ENCODE assay signal across 8 mouse cellular contexts in the genomic region with DNA sequence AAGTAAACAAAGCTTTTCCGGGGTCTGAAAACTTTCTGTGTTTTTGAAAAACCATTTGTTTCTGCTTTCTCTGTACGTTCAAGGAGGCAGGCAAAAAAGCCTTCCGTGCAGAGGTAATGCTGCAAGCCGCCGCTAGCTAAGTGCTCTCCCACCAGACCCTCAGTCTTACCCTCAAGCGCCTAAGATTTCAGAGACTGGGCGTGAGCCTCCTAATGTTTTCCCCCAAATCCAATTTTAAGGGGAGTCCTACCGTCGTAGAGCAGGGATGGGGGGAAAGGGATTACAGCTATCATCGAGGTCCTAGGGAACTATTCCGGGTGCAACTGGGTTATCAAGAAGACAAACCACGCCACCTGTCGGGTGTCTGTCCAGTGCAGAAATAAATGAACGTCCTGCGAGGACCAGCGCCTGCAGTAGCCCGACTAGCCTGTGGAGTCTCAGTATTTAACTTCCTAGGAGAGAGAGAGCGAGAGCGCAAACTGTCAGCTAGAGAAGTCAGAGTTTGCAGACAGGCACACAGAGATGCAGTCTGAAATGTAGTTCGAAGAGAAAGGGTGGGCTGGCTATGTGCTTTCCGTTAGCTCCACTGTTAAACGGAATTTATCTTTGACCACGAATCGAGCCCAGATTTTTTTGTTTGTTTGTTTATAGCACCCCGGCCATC. TPM values are rescaled to one million over a fixed set of nuclear protein-coding genes. Genes with fewer than 3 reads are reported as not detected.
DNase-seq lines count a peak whose midpoint lies in the region; ATAC-seq and TF ChIP-seq lines count a peak whose summit lies in the region.

No protein-coding gene starts in this region.

- peak overlapping the region; percentile 43 for H3K4me3 ChIP-seq in hindbrain, embryonic 14.5 days (replicated peaks; ENCODE audit: low read length)
- peak overlapping the region; percentile 92 for H3K4me3 ChIP-seq in megakaryocyte, embryonic 14.5 days (replicated peaks)

- POLR2A ChIA-PET in Patski (lab: Charles Lee), result interaction anchor here (0.6 to 0.7 kb wide), 2 partner anchors 104 to 165 kb away, joined by 3 read pairs; no protein-coding TSS in a partner anchor

- CTCF ChIA-PET in Patski (lab: Charles Lee), result interaction anchor here (0.6 to 4.5 kb wide), 45 partner anchors 8 to 827 kb away, joined by 3 to 36 read pairs (median 4); partner anchors contain the start of gene Lemd3

- DNase-seq in Patski (ENCODE audit: low read depth, low spot score), result peak; percentile 74
- DNase-seq in cerebellum, adult 9-10 months, result peak; percentile 71
- DNase-seq in frontal cortex, postnatal 25 days (ENCODE audit: low spot score in 2 of 2), result peak; percentile 18 to 22
- peak; percentile 64 for DNase-seq in hindbrain, embryonic 14.5 days (ENCODE audit: low spot score)
- peak; percentile 7 for DNase-seq in left cerebral cortex, adult 8-10 months (ENCODE audit: low spot score in 2 of 2)
- peak; percentile 43 to 62 for DNase-seq in right cerebral cortex, adult 2 months (ENCODE audit: low spot score in 2 of 2)
- peak; percentile 54 to 71 for DNase-seq in urinary bladder, postnatal 36 days (ENCODE audit: low spot score in 2 of 2)

- no peaks in the 10 kb centered on the region for H3K9me3 ChIP-seq in hindbrain, embryonic 14.5 days (ENCODE audit: control insufficient read depth, low read length)
- H3K9me3 ChIP-seq in megakaryocyte, embryonic 14.5 days, result no peaks in the 10 kb centered on the region

- H3K4me2 ChIP-seq in hindbrain, embryonic 14.5 days (replicated peaks), result peak overlapping the region; percentile 90

- peaks cover 8% of the 10 kb centered on the region; the same call in 1 of the 2 replicates for H3K4me1 ChIP-seq in hindbrain, embryonic 14.5 days (replicated peaks; ENCODE audit: control insufficient read depth, insufficient read depth, low read length)
- peaks cover 22% of the 10 kb centered on the region for H3K4me1 ChIP-seq in megakaryocyte, embryonic 14.5 days

- H3K36me3 ChIP-seq in hindbrain, embryonic 14.5 days (replicated peaks; ENCODE audit: control insufficient read depth, insufficient read depth), result no peaks in the 10 kb centered on the region
- H3K36me3 ChIP-seq in megakaryocyte, embryonic 14.5 days (replicated peaks; ENCODE audit: low read length), result no peaks in the 10 kb centered on the region

- peak; percentile 44 for TF ChIP-seq CTCF in Patski (IDR thresholded peaks at IDR 0.05)

- peak; percentile 97 for ATAC-seq in Patski
- peak; percentile 84 for ATAC-seq in hindbrain, embryonic 14.5 days (ENCODE audit: low FRiP score)

- WGBS in hindbrain, embryonic 14.5 days, result under 1% methylated on average over 25 of the region's 25 CpGs

- peaks cover 69% of the 10 kb centered on the region for H3K27me3 ChIP-seq in Patski
- H3K27me3 ChIP-seq in hindbrain, embryonic 14.5 days (ENCODE audit: control insufficient read depth, insufficient read depth, low read length), result peaks cover 37% of the 10 kb centered on the region
- peaks cover 44% of the 10 kb centered on the region for H3K27me3 ChIP-seq in megakaryocyte, embryonic 14.5 days (replicated peaks)

- peak overlapping the region; percentile 54 for H3K9ac ChIP-seq in hindbrain, embryonic 14.5 days

- in situ Hi-C loops in Patski (cut with MboI; ENCODE audit: low pct_unique_long_range_greater_than_20kb), result loop anchor here (5.0 kb wide), 1 partner anchor 224 kb away; no protein-coding TSS in a partner anchor

- H3K27ac ChIP-seq in hindbrain, embryonic 14.5 days, result no peak overlapping the region

RNA-seq across cellular contexts. Expression of gene Wif1, which starts 0.5 kb away (rescaled TPM):
- 0.03 TPM for polyA plus RNA-seq in Patski (2021)
- polyA plus RNA-seq in hindbrain, embryonic 14.5 days (2014; fragmentation: Nextera tagmentation; extraction: Ambion mirVana), result 6.1 and 7.4 TPM in 2 replicates
- total RNA-seq in left cerebral cortex, adult 8-10 months (2022), result 1 to 10 TPM; 1.0 to 1.8 (median 1.3) TPM
- not detected in 2 replicates for polyA plus RNA-seq in megakaryocyte, embryonic 14.5 days (2012; ENCODE audit: insufficient read depth, low replicate concordance)

RNA-seq across cellular contexts. Expression of gene Lemd3, which starts 54.1 kb away (rescaled TPM):
- polyA plus RNA-seq in Patski (2021), result 12.4 TPM
- 5.6 and 6.8 TPM in 2 replicates for polyA plus RNA-seq in hindbrain, embryonic 14.5 days (2014; fragmentation: Nextera tagmentation; extraction: Ambion mirVana)
- 10 to 100 TPM; 31.1 to 34.6 (median 33.7) TPM for total RNA-seq in left cerebral cortex, adult 8-10 months (2022)
- polyA plus RNA-seq in megakaryocyte, embryonic 14.5 days (2012; ENCODE audit: insufficient read depth, low replicate concordance), result 1.0 and 5.9 TPM in 2 replicates

Comparison
In these comparisons a context has a peak if more than half of its experiments do, and no peak if none do; other contexts are left out.
1. DNase-seq: peak in every context shown above with its lines; median percentile 74 in Patski; 71 in cerebellum, adult 9-10 months; 64 in hindbrain, embryonic 14.5 days; 62 in urinary bladder, postnatal 36 days; 52 in right cerebral cortex, adult 2 months; 20 in frontal cortex, postnatal 25 days; 7 in left cerebral cortex, adult 8-10 months.